In genomic region chr7:28356981-28357380, GRCm38 (mm10) we compare ENCODE assay signal across 8 mouse cellular contexts. TPM values are rescaled to one million over a fixed set of nuclear protein-coding genes. Genes with fewer than 3 reads are reported as not detected.
DNase-seq lines count a peak whose midpoint lies in the region; ATAC-seq lines count a peak whose summit lies in the region.

No protein-coding gene starts in this region.

- ATAC-seq in heart, embryonic 16.5 days (replicated peaks; ENCODE audit: extremely low read depth, insufficient read depth, low FRiP score), result peak; percentile 67
- no peak for ATAC-seq in midbrain, embryonic 15.5 days (replicated peaks)

- peaks cover 51% of the 10 kb centered on the region for H3K36me3 ChIP-seq in heart, embryonic 16.5 days (ENCODE audit: control insufficient read depth, insufficient read depth)
- peaks cover 30% of the 10 kb centered on the region for H3K36me3 ChIP-seq in midbrain, embryonic 15.5 days (replicated peaks)

- intact Hi-C loops in left cerebral cortex, postnatal 4 days (cut with DNase I), result no loop called here

- WGBS in heart, embryonic 16.5 days, result 2% methylated on average over 5 of the region's 5 CpGs
- WGBS in midbrain, embryonic 15.5 days, result under 1% methylated on average over 5 of the region's 5 CpGs

- no peak overlapping the region for H3K4me3 ChIP-seq in heart, embryonic 16.5 days (ENCODE audit: low read length)
- H3K4me3 ChIP-seq in midbrain, embryonic 15.5 days, result no peak overlapping the region

- H3K9ac ChIP-seq in heart, embryonic 16.5 days (ENCODE audit: low read length), result peak overlapping the region; percentile 53
- H3K9ac ChIP-seq in midbrain, embryonic 15.5 days, result no peak overlapping the region

- peak; percentile 76 to 83 for DNase-seq in urinary bladder, postnatal 4 days (ENCODE audit: low spot score in 2 of 2)
- no peak for DNase-seq in urinary bladder, postnatal 36 days (ENCODE audit: low spot score in 2 of 2)
- DNase-seq in kidney, postnatal 14 days, result peak; percentile 85
- DNase-seq in left cerebral cortex, postnatal 4 days, result no peak
- no peak for DNase-seq in right cerebral cortex, postnatal 14 days
- no peak for DNase-seq in cerebellum, adult 18-20 months

- H3K9me3 ChIP-seq in heart, embryonic 16.5 days (replicated peaks; ENCODE audit: control insufficient read depth, low read length), result no peaks in the 10 kb centered on the region
- H3K9me3 ChIP-seq in midbrain, embryonic 15.5 days, result no peaks in the 10 kb centered on the region

- H3K27ac ChIP-seq in heart, embryonic 16.5 days (ENCODE audit: low read length), result peak overlapping the region; percentile 84
- peak overlapping the region; percentile 47; the same call in 1 of the 2 replicates for H3K27ac ChIP-seq in midbrain, embryonic 15.5 days

- H3K27me3 ChIP-seq in heart, embryonic 16.5 days (ENCODE audit: control insufficient read depth, insufficient read depth, low read length), result no peaks in the 10 kb centered on the region
- H3K27me3 ChIP-seq in midbrain, embryonic 15.5 days (replicated peaks), result no peaks in the 10 kb centered on the region

- peak overlapping the region; percentile 24; the same call in 1 of the 2 replicates for H3K4me2 ChIP-seq in heart, embryonic 16.5 days (ENCODE audit: low read depth, low read length)
- no peak overlapping the region for H3K4me2 ChIP-seq in midbrain, embryonic 15.5 days

- H3K4me1 ChIP-seq in heart, embryonic 16.5 days (ENCODE audit: control insufficient read depth, insufficient read depth, low read length), result peaks cover 22% of the 10 kb centered on the region
- H3K4me1 ChIP-seq in midbrain, embryonic 15.5 days, result peaks cover 15% of the 10 kb centered on the region

RNA-seq across cellular contexts. Expression of gene Rps16, which starts 6.5 kb away (rescaled TPM):
- polyA plus RNA-seq in heart, embryonic 16.5 days (2015; fragmentation: Nextera tagmentation; extraction: Ambion mirVana), result 506 and 555 TPM in 2 replicates
- 430 and 438 TPM in 2 replicates for polyA plus RNA-seq in midbrain, embryonic 15.5 days (2015; fragmentation: Nextera tagmentation; extraction: Ambion mirVana)
- total RNA-seq in left cerebral cortex, postnatal 4 days (2021), result 100 to 1,000 TPM; 913 to 959 TPM

RNA-seq across cellular contexts. Expression of gene Plekhg2, which starts 15.4 kb away (rescaled TPM):
- polyA plus RNA-seq in heart, embryonic 16.5 days (2015; fragmentation: Nextera tagmentation; extraction: Ambion mirVana), result 35.8 and 41.8 TPM in 2 replicates
- 28.8 and 32.5 TPM in 2 replicates for polyA plus RNA-seq in midbrain, embryonic 15.5 days (2015; fragmentation: Nextera tagmentation; extraction: Ambion mirVana)
- total RNA-seq in left cerebral cortex, postnatal 4 days (2021), result 10 to 100 TPM; 25.0 to 33.3 TPM

RNA-seq across cellular contexts. Expression of gene Supt5, which starts 18.4 kb away (rescaled TPM):
- 62.8 and 66.2 TPM in 2 replicates for polyA plus RNA-seq in heart, embryonic 16.5 days (2015; fragmentation: Nextera tagmentation; extraction: Ambion mirVana)
- 111 and 112 TPM in 2 replicates for polyA plus RNA-seq in midbrain, embryonic 15.5 days (2015; fragmentation: Nextera tagmentation; extraction: Ambion mirVana)
- 100 to 1,000 TPM; 111 TPM for total RNA-seq in left cerebral cortex, postnatal 4 days (2021)

RNA-seq across cellular contexts. Expression of gene Zfp36, which starts 23.1 kb away (rescaled TPM):
- polyA plus RNA-seq in heart, embryonic 16.5 days (2015; fragmentation: Nextera tagmentation; extraction: Ambion mirVana), result 15.4 and 18.5 TPM in 2 replicates
- 3.2 and 3.3 TPM in 2 replicates for polyA plus RNA-seq in midbrain, embryonic 15.5 days (2015; fragmentation: Nextera tagmentation; extraction: Ambion mirVana)
- total RNA-seq in left cerebral cortex, postnatal 4 days (2021), result 1 to 10 TPM; 1.9 to 2.3 TPM

RNA-seq across cellular contexts. Expression of gene Med29, which starts 35.5 kb away (rescaled TPM):
- polyA plus RNA-seq in heart, embryonic 16.5 days (2015; fragmentation: Nextera tagmentation; extraction: Ambion mirVana), result 41.3 and 50.1 TPM in 2 replicates
- polyA plus RNA-seq in midbrain, embryonic 15.5 days (2015; fragmentation: Nextera tagmentation; extraction: Ambion mirVana), result 46.6 and 47.0 TPM in 2 replicates
- 10 to 100 TPM; 18.6 to 19.7 TPM for total RNA-seq in left cerebral cortex, postnatal 4 days (2021)

Comparison
In these comparisons a context has a peak if more than half of its experiments do, and no peak if none do; other contexts are left out.
1. DNase-seq: peak in urinary bladder, postnatal 4 days (2 of 2) and kidney, postnatal 14 days (single experiment); none in urinary bladder, postnatal 36 days (0 of 2), left cerebral cortex, postnatal 4 days (single experiment), right cerebral cortex, postnatal 14 days (single experiment) and cerebellum, adult 18-20 months (0 of 2).